Mouse (Mus musculus) gastrocnemius, adult 2 months (tissue): Measurements from ENCODE around the gene Rbm7. TPM values are rescaled to one million over a fixed set of nuclear protein-coding genes. Genes with fewer than 3 reads are reported as not detected.

ENCODE experiments used
- DNase-seq: peaks from one replicate; pipeline ENCODE4 v3.0.0; 2022
- H3K27ac ChIP-seq: fragments of 200-600 bp; 2 replicates; pipeline ENCODE4 v1.8.1; 2022; ENCODE audit warnings: mild to moderate bottlenecking
- H3K4me3 ChIP-seq: fragments of 200-600 bp; 2 replicates; pipeline ENCODE4 v1.8.1; 2022; ENCODE audit warnings: mild to moderate bottlenecking, moderate library complexity
- CTCF ChIP-seq: fragments of 200-600 bp; IDR thresholded peaks from 2 replicates; pipeline ENCODE4 v1.8.1; 2022; ENCODE audit warnings: antibody characterized with exemption, mild to moderate bottlenecking, moderate library complexity
- intact Hi-C: fragments of 180-260 bp; cut with DNase I; formaldehyde crosslinking; loops from one replicate; pipeline ENCODE4 v1.15.1; 2025
- microRNA-seq: library from miRNA; unstranded; fragments of <30 nt; microRNA quantifications from one replicate; pipeline ENCODE4 v1.2.0, GENCODE M21; 2021
- total RNA-seq, 2 experiments: library from RNA; stranded (reverse); gene quantifications; 2 replicates each; pipeline ENCODE4 v1.2.3; 2021

Rbm7 gene
- total RNA-seq, 2 experiments from 2014 or later, result 15.2 to 16.0 TPM

- intact Hi-C loops, result no loop called here
- H3K27ac ChIP-seq, result no peak overlapping the region
- no peak for DNase-seq
Measured at GRCm38 (mm10) chr9:48447783-48448209, 47.3 kb downstream of the Rbm7 start.

GRCm38 (mm10) chr9:48444821-48445220 is 50.3 kb downstream of the Rbm7 start:
- no peak overlapping the region for H3K27ac ChIP-seq
- no peak for TF ChIP-seq CTCF
- H3K4me3 ChIP-seq, result no peak overlapping the region
- no peak for DNase-seq
- intact Hi-C loops, result no loop called here

More at GRCm38 (mm10) chr9:48447783-48448209, 47.3 kb downstream of the Rbm7 start:
- no peak overlapping the region for H3K4me3 ChIP-seq
- TF ChIP-seq CTCF, result peak; percentile 71

GRCm38 (mm10) chr9:48443873-48444272 is 51.2 kb downstream of the Rbm7 start:
- TF ChIP-seq CTCF, result no peak
- no peak for DNase-seq
- Histone ChIP-seq H3K27ac (no peak overlapping the region), H3K4me3 (no peak overlapping the region)
- intact Hi-C loops, result no loop called here

Small RNAs within 50 kb of the gene (microRNA-seq; reads per million reads assigned to microRNA genes)
- gene Gm23653, result not detected

Other genes with a start within 250 kb of the Rbm7 start
- gene Nxpe2, start 141.8 kb downstream of the Rbm7 start, total RNA-seq, result under 1 TPM; 0.43 to 0.59 TPM
- 10 to 100 TPM; 66.0 to 68.1 TPM for gene Rexo2, start 14.7 kb downstream of the Rbm7 start, total RNA-seq
- 10 to 100 TPM in 1 of 2 experiments, 1 to 10 TPM in 1; 8.1 to 10.3 TPM for gene Gm5617, start 143 bp upstream of the Rbm7 start, total RNA-seq
- gene Nnmt, start 109.9 kb upstream of the Rbm7 start, total RNA-seq, result 1 to 10 TPM; 1.5 to 3.0 TPM